Mouse (Mus musculus): ENCODE data around the gene Baz1a.

DNA sequence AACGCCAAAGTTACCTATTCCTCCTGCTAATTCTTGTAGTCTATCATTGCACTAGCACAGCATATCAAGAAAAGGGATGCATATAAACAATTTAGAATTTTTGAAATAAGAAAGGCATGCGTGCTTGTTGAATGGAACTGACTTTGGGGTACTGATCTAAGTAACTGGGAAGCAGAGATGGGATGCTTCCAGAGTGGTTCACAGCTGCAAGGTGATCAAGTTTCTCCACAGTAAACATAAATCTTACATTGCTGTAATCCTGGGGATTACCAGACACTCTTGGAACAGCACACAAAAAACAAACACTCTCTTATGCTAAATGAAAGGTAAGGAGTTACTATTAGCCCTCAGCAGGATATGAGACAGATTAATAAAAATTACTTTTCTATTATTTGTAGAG lies 163.6 kb downstream of the Baz1a start:
- TF ChIP-seq EP300 (IDR thresholded peaks at IDR 0.05; ENCODE audit: low read depth) (no peak), CTCF (IDR thresholded peaks at IDR 0.05; ENCODE audit: low read depth) (no peak)
